Mouse (Mus musculus) intestine, postnatal 0 days (tissue): ENCODE data around the gene Tesk2. TPM values are rescaled to one million over a fixed set of nuclear protein-coding genes. Genes with fewer than 3 reads are reported as not detected.
A peak's percentile ranks its signal among the peaks of the same experiment; 100 is the strongest.

Experiments used
- ATAC-seq: fragments of 200-750 bp; cut with Nextera tagmentation; 2 replicates; pipeline ENCODE4 v1.8.0; 2017; ENCODE audit warnings: mild to moderate bottlenecking, moderate TSS enrichment, moderate library complexity
- H3K27ac ChIP-seq: fragments of 300-500 bp; sonication (generic); 2 replicates; pipeline ENCODE4 v1.5.1; 2014; ENCODE audit warnings: mild to moderate bottlenecking, low read depth, low read length, moderate library complexity
- H3K27me3 ChIP-seq: fragments of 300-500 bp; sonication (generic); replicated peaks from 2 replicates; pipeline ENCODE4 v1.6.1; 2014; ENCODE audit warnings: low read length, mixed read lengths; ENCODE audit not compliant: control insufficient read depth, insufficient read depth
- H3K36me3 ChIP-seq: fragments of 300-500 bp; sonication (generic); 2 replicates; pipeline ENCODE4 v1.6.1; 2014; ENCODE audit warnings: mild to moderate bottlenecking, moderate library complexity; ENCODE audit not compliant: control insufficient read depth, insufficient read depth
- H3K4me1 ChIP-seq: fragments of 300-500 bp; sonication (generic); replicated peaks from 2 replicates; pipeline ENCODE4 v1.6.1; 2014; ENCODE audit warnings: antibody characterized with exemption, low read length, mixed read lengths; ENCODE audit not compliant: control insufficient read depth, insufficient read depth
- H3K4me2 ChIP-seq: fragments of 300-500 bp; sonication (generic); replicated peaks from 2 replicates; pipeline ENCODE4 v1.6.1; 2014; ENCODE audit warnings: low read depth, mild to moderate bottlenecking, moderate library complexity
- H3K4me3 ChIP-seq: fragments of 300-500 bp; sonication (generic); 2 replicates; pipeline ENCODE4 v1.5.1; 2014; ENCODE audit warnings: low read depth, low read length
- H3K9ac ChIP-seq: fragments of 300-500 bp; sonication (generic); 2 replicates; pipeline ENCODE4 v1.6.1; 2014; ENCODE audit warnings: mild to moderate bottlenecking, low read depth, low read length
- H3K9me3 ChIP-seq: fragments of 300-500 bp; sonication (generic); 2 replicates; pipeline ENCODE4 v1.6.1; 2016; ENCODE audit warnings: mixed run types; ENCODE audit not compliant: control insufficient read depth
- CTCF ChIP-seq: sonication (generic); IDR thresholded peaks from 2 replicates; pipeline ENCODE4 v1.5.1; 2016; ENCODE audit warnings: low read depth, mild to moderate bottlenecking, control low read depth, antibody characterized with exemption, moderate library complexity
- WGBS: fragments of 180-500 bp; shearing (Covaris S2); extraction: QIAGEN DNeasy Blood & Tissue Kit; methylation state at CpG from one replicate; pipeline ENCODE4 v1.1.7; 2014; 5-methylcytosine and 5-hydroxymethylcytosine counted together
- polyA plus RNA-seq: library from polyadenylated mRNA; unstranded; fragments of >200 nt; fragmentation: Nextera tagmentation; extraction: Ambion mirVana; gene quantifications from 2 replicates; pipeline ENCODE4 v1.2.1, GENCODE M21; 2015

The Tesk2 gene
- polyA plus RNA-seq, 1 experiment from 2014 or later, result 6.6 TPM

DNA sequence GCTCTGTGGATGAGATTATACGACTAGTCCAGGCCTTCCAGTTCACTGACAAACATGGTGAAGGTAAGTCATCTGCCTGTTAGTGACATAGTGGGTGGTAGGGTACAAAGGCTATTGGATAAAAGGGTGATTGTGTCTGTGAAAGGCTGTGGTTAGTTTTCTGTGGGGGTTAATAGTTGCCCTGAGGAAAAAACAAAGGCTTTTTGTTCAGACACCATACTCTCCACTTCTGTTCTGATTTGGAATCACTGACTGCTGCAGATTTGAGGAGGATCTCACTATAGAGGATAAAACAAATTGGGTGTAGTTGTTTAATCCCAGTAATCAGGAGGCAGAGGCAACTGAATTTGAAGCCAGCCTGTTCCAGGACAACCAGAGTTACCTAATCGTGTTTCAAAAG is 27.0 kb upstream of the Tesk2 start:
- Histone ChIP-seq H3K9me3 (no peaks in the 10 kb centered on the region), H3K4me1 (no peaks in the 10 kb centered on the region), H3K4me3 (no peak overlapping the region), H3K27me3 (no peaks in the 10 kb centered on the region), H3K27ac (no peak overlapping the region), H3K9ac (no peak overlapping the region), H3K36me3 (peaks cover 64% of the 10 kb centered on the region), H3K4me2 (no peak overlapping the region)
- no peak for ATAC-seq
- 74% methylated on average over 2 of the region's 2 CpGs for WGBS
- TF ChIP-seq CTCF, result no peak

DNA sequence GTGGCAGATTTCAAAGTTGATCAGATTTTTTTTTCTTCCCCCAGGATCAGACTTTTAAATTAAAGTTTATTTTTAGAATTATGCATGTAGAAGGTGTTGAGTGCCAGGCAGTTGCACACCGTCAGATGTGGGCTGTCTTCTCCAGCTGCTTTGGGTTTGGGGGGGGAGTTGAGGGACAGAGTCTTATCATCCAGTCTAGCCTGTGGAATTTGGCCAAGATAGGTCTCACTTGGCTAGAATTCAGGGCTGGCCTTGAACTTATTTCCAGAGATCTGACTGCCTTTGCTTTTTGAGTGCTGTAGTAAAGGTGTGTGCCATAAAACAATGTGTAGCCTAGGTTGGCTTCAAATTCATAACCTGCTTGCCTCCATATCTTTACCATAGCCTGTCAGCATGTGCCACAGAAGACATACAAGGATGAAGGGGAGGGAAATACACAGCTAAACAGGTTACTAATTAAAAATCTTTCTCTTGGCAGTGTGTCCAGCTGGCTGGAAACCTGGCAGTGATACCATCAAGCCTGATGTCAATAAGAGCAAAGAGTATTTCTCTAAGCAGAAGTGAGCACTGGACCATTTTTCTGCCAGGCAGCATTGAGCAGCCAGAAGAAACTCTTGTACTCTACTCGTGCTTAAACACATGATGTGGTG is 21.9 kb upstream of the Tesk2 start:
- no peak for TF ChIP-seq CTCF
- no peak for ATAC-seq
- no peaks in the 10 kb centered on the region for H3K27me3 ChIP-seq
- WGBS, result 74% methylated on average over 2 of the region's 2 CpGs
- H3K9me3 ChIP-seq, result no peaks in the 10 kb centered on the region
- no peak overlapping the region for H3K9ac ChIP-seq
- H3K36me3 ChIP-seq, result peaks cover 46% of the 10 kb centered on the region
- no peaks in the 10 kb centered on the region for H3K4me1 ChIP-seq
- H3K4me2 ChIP-seq, result no peak overlapping the region
- no peak overlapping the region for H3K4me3 ChIP-seq
- H3K27ac ChIP-seq, result no peak overlapping the region

DNA sequence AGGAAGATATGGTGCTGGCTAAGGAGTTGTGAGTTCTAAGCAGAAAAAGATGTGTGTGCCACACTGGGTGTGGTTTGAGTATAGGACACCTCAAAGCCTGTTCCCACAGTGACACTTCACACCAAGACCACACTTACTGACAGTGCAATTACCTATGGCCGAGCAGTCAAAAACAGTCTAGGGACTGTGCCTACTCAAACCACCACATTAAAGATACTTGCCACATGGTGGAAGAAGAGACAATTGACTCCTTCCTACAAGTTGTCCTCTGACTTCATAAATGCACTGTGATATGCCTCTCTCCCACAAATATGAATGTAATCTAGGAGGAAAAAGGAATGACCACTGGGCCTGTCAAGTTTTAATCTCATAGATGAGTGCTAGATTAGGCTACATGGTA is 19.8 kb upstream of the Tesk2 start:
- H3K4me2 ChIP-seq, result no peak overlapping the region
- TF ChIP-seq CTCF, result no peak
- no peak for ATAC-seq

DNA sequence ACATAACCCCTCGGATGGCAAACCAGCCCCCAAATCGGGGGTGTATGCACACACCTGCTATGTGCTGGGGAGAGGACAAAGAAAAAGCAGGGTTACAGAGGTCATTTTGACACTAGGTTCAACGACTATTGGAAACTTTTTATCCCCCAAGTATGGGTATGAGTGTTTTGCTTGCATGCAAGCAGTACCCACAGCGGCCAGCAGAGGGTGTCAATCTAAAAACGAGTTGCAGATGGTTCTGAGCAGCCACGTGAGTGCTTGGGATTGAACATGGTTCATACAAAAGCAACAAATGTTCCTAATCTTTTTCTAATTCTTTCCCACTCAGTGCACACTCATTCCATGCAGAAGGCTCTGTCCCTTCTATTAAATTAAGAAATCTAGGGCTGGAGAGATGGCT is 16.9 kb upstream of the Tesk2 start:
- H3K27ac ChIP-seq, result no peak overlapping the region
- peak; percentile 85 for TF ChIP-seq CTCF
- ATAC-seq, result no peak
- 30% methylated on average over 6 of the region's 6 CpGs for WGBS
- no peak overlapping the region for H3K9ac ChIP-seq
- H3K27me3 ChIP-seq, result no peaks in the 10 kb centered on the region
- no peaks in the 10 kb centered on the region for H3K4me1 ChIP-seq
- no peak overlapping the region for H3K4me2 ChIP-seq
- H3K9me3 ChIP-seq, result no peaks in the 10 kb centered on the region
- H3K36me3 ChIP-seq, result 0 out of 2 replicates have a peak, but pooled peaks cover 19% of the 10 kb centered on the region
- no peak overlapping the region for H3K4me3 ChIP-seq

More for the DNA sequence above, 19.8 kb upstream of the Tesk2 start:
- WGBS, result 94% methylated on average over 1 of the region's 1 CpGs
- H3K36me3 ChIP-seq, result peaks cover 30% of the 10 kb centered on the region
- H3K9ac ChIP-seq, result no peak overlapping the region
- no peaks in the 10 kb centered on the region for H3K9me3 ChIP-seq
- no peak overlapping the region for H3K27ac ChIP-seq
- no peaks in the 10 kb centered on the region for H3K27me3 ChIP-seq
- H3K4me3 ChIP-seq, result no peak overlapping the region
- H3K4me1 ChIP-seq, result no peaks in the 10 kb centered on the region

DNA sequence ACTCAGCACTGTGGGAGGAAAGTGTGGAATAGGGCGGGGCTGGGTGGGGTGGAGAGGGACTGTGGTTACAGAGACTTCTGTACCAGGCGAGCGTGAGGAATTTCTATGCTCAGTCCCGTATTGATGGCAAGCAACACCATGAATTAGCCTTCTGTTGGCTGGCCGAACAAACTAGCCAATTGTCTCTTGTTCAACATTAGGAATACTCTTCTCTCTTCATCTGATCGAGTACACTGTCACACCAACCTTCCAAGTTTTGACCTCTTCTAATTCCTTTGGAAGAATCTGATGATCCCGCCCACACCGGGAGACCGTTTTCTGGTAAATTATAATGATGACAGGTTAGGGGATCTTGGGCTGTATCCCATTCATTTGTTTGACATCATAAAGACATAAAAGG is 13.1 kb upstream of the Tesk2 start:
- no peaks in the 10 kb centered on the region for H3K4me1 ChIP-seq
- no peak overlapping the region for H3K27ac ChIP-seq
- TF ChIP-seq CTCF, result no peak
- H3K36me3 ChIP-seq, result 0 out of 2 replicates have a peak, but pooled peaks cover 3% of the 10 kb centered on the region
- H3K27me3 ChIP-seq, result no peaks in the 10 kb centered on the region
- no peaks in the 10 kb centered on the region for H3K9me3 ChIP-seq
- no peak for ATAC-seq
- H3K9ac ChIP-seq, result 0 out of 2 replicates have a peak overlapping the region, but pooled peaks have one; percentile 23
- WGBS, result 11% methylated on average over 9 of the region's 9 CpGs
- H3K4me3 ChIP-seq, result peak overlapping the region; percentile 63
- H3K4me2 ChIP-seq, result peak overlapping the region; percentile 75

DNA sequence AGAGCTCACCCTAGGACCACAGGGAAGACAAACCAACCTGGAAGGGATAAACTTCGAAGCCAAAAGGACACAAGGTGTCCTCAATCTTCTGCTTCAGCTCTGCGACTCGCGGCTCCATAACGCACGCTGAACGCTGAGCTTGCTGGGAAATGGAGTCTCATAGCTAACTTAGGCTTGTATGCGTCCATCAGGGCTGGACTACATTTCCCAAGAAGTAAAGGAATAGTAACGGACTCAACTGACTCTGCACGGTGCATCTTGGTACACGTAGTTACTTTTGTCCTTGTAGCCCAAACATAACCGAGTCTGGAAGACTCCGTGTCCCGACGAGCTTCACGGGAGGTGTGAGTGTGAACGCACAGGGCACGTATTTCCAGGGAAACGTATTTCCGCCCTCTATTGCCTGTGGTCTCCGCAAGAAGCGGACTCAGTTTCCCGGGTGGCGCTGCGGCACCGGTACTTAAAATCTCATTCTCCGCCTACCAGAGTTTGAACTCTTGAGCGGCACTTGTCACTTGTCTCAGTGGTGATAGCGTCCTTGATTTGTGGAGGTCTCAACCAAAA is 12.5 kb upstream of the Tesk2 start, which contains the start of the genes Mmachc and Ccdc163:
TSS of gene Mmachc (minus strand) at position 206 of the 564 bp plus-strand sequence.
TSS of gene Ccdc163 (plus strand) at position 309 of the 564 bp plus-strand sequence.
- under 1% methylated on average over 29 of the region's 29 CpGs for WGBS
- no peaks in the 10 kb centered on the region for H3K4me1 ChIP-seq
- peak within 1 kb of the TSS; percentile 63 for H3K4me3 ChIP-seq
- H3K27me3 ChIP-seq, result no peaks in the 10 kb centered on the region
- no peaks in the 10 kb centered on the region for H3K9me3 ChIP-seq
- no peak within 1 kb of the TSS for H3K27ac ChIP-seq
- peak; percentile 98 for ATAC-seq
- H3K9ac ChIP-seq, result peak within 1 kb of the TSS; percentile 23; the same call in 1 of the 2 replicates
- H3K36me3 ChIP-seq, result 0 out of 2 replicates have a peak, but pooled peaks cover 4% of the 10 kb centered on the region
- peak; percentile 53 for TF ChIP-seq CTCF
- peak within 1 kb of the TSS; percentile 75 for H3K4me2 ChIP-seq
